Mouse (Mus musculus): Measurements from ENCODE around the gene Nthl1.

Nthl1 gene

GRCm38 (mm10) chr17:24632167-24632812 is at the start of gene Nthl1, which contains the start of gene Tsc2:
Nthl1 (plus strand) TSS chr17:24632680.
Tsc2 (minus strand) TSS chr17:24632630.
- peak; percentile 74 for DNase-seq (ENCODE audit: low spot score)

GRCm38 (mm10) chr17:24583599-24584460 is 48.6 kb upstream of the Nthl1 start:
- no peak for DNase-seq (ENCODE audit: low spot score)

GRCm38 (mm10) chr17:24584520-24584919 is 48.0 kb upstream of the Nthl1 start:
- no peak for DNase-seq (ENCODE audit: low spot score)

- DNase-seq (ENCODE audit: low spot score), result no peak
Measured at GRCm38 (mm10) chr17:24586532-24586931, 45.9 kb upstream of the Nthl1 start.

GRCm38 (mm10) chr17:24590943-24591342 is 41.5 kb upstream of the Nthl1 start:
- no peak for DNase-seq (ENCODE audit: low spot score)

- DNase-seq (ENCODE audit: low spot score), result no peak
Measured at GRCm38 (mm10) chr17:24591695-24592094, 40.8 kb upstream of the Nthl1 start.

GRCm38 (mm10) chr17:24593248-24593647 is 39.2 kb upstream of the Nthl1 start:
- DNase-seq (ENCODE audit: low spot score), result no peak

- no peak for DNase-seq (ENCODE audit: low spot score)
Measured at GRCm38 (mm10) chr17:24593992-24594890, 38.2 kb upstream of the Nthl1 start.

- peak; percentile 43 for DNase-seq (ENCODE audit: low spot score)
Measured at GRCm38 (mm10) chr17:24595126-24596072, 37.1 kb upstream of the Nthl1 start.

GRCm38 (mm10) chr17:24596073-24596466 is 36.4 kb upstream of the Nthl1 start:
- no peak for DNase-seq (ENCODE audit: low spot score)

- DNase-seq (ENCODE audit: low spot score), result no peak
Measured at GRCm38 (mm10) chr17:24596471-24597183, 35.9 kb upstream of the Nthl1 start.

GRCm38 (mm10) chr17:24597989-24598388 is 34.5 kb upstream of the Nthl1 start:
- DNase-seq (ENCODE audit: low spot score), result no peak

- no peak for DNase-seq (ENCODE audit: low spot score)
Measured at GRCm38 (mm10) chr17:24600502-24600901, 32.0 kb upstream of the Nthl1 start.

GRCm38 (mm10) chr17:24603961-24604360 is 28.5 kb upstream of the Nthl1 start:
- no peak for DNase-seq (ENCODE audit: low spot score)

GRCm38 (mm10) chr17:24604557-24604956 is 27.9 kb upstream of the Nthl1 start:
- DNase-seq (ENCODE audit: low spot score), result no peak

- no peak for DNase-seq (ENCODE audit: low spot score)
Measured at GRCm38 (mm10) chr17:24608370-24608769, 24.1 kb upstream of the Nthl1 start.

GRCm38 (mm10) chr17:24608874-24609273 is 23.6 kb upstream of the Nthl1 start:
- DNase-seq (ENCODE audit: low spot score), result no peak

- no peak for DNase-seq (ENCODE audit: low spot score)
Measured at GRCm38 (mm10) chr17:24610711-24611110, 21.8 kb upstream of the Nthl1 start.

- no peak for DNase-seq (ENCODE audit: low spot score)
Measured at GRCm38 (mm10) chr17:24617561-24618194, 14.8 kb upstream of the Nthl1 start.

GRCm38 (mm10) chr17:24625472-24625871 is 7.0 kb upstream of the Nthl1 start:
- DNase-seq (ENCODE audit: low spot score), result no peak
